Mouse (Mus musculus): ENCODE data around the gene Prrg2. TPM values are rescaled to one million over a fixed set of nuclear protein-coding genes. Genes with fewer than 3 reads are reported as not detected.
A peak's percentile ranks its signal among the peaks of the same experiment; 100 is the strongest.

Gene Prrg2
- polyA plus RNA-seq, 2 experiments: 18.6 to 50.4 TPM

- no peak for TF ChIP-seq POLR2A (IDR thresholded peaks at IDR 0.05; ENCODE audit: borderline replicate concordance, extremely low read depth, insufficient read depth, insufficient read length)
- Histone ChIP-seq H3K9me3 (ENCODE audit: control insufficient read depth, low read length) (no peaks in the 10 kb centered on the region), H3K9ac (ENCODE audit: low read depth, low read length, severe bottlenecking) (peak overlapping the region; percentile 88), H3K36me3 (ENCODE audit: control insufficient read depth, insufficient read depth, low read length) (peaks cover 43% of the 10 kb centered on the region), H3K4me2 (replicated peaks; ENCODE audit: low read depth, low read length, severe bottlenecking) (peak overlapping the region; percentile 85), H3K4me1 (ENCODE audit: control insufficient read depth, insufficient read depth, low read length) (peaks cover 19% of the 10 kb centered on the region), H3K4me3 (replicated peaks; ENCODE audit: low read length) (peak overlapping the region; percentile 74), H3K27ac (replicated peaks; ENCODE audit: low read depth, low read length) (peak overlapping the region; percentile 95), H3K27me3 (ENCODE audit: control insufficient read depth, insufficient read depth, low read length) (no peaks in the 10 kb centered on the region)
- ATAC-seq (ENCODE audit: low FRiP score, low read depth) (no peak), DNase-seq (ENCODE audit: low spot score) (no peak)
- WGBS: 77% methylated on average over 13 of the region's 13 CpGs
These were observed 27.9 kb upstream of the Prrg2 start for GRCm38 (mm10) chr7:45090251-45090977.

GRCm38 (mm10) chr7:45088597-45088996 lies 26.1 kb upstream of the Prrg2 start:
- peaks cover 60% of the 10 kb centered on the region for H3K36me3 ChIP-seq (ENCODE audit: control insufficient read depth, insufficient read depth, low read length)
- ATAC-seq (ENCODE audit: low FRiP score, low read depth) (no peak), DNase-seq (ENCODE audit: low spot score) (no peak)
- no peak overlapping the region for H3K9ac ChIP-seq (ENCODE audit: low read depth, low read length, severe bottlenecking)
- no peak for TF ChIP-seq POLR2A (IDR thresholded peaks at IDR 0.05; ENCODE audit: borderline replicate concordance, extremely low read depth, insufficient read depth, insufficient read length)
- 93% methylated on average over 16 of the region's 17 CpGs for WGBS
- H3K4me1 ChIP-seq (ENCODE audit: control insufficient read depth, insufficient read depth, low read length): peaks cover 13% of the 10 kb centered on the region
- no peak overlapping the region for H3K4me3 ChIP-seq (replicated peaks; ENCODE audit: low read length)
- no peaks in the 10 kb centered on the region for H3K27me3 ChIP-seq (ENCODE audit: control insufficient read depth, insufficient read depth, low read length)
- no peak overlapping the region for H3K27ac ChIP-seq (replicated peaks; ENCODE audit: low read depth, low read length)
- no peak overlapping the region for H3K4me2 ChIP-seq (replicated peaks; ENCODE audit: low read depth, low read length, severe bottlenecking)
- no peaks in the 10 kb centered on the region for H3K9me3 ChIP-seq (ENCODE audit: control insufficient read depth, low read length)

DNA sequence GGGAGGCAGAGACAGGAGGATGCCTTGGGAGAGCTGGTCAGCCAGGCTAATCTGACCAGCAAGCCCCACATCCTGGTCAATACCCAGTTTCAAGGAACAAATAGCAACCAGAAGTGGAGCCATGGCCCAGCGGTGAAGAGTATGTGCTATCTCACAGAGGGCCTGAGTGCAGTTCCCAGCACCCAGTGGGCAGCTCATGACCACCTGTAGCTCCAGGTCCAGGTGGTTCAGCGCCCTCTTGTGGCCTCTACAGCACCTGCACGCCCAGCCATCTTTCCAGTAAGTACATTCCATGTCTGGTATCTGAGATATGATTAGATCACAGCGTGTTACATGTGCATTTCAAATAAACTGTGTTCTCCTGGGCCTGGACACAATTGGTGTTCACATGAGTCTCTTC lies 23.6 kb upstream of the Prrg2 start:
- no peak overlapping the region for H3K4me3 ChIP-seq (replicated peaks; ENCODE audit: low read length)
- peaks cover 75% of the 10 kb centered on the region for H3K36me3 ChIP-seq (ENCODE audit: control insufficient read depth, insufficient read depth, low read length)
- peaks cover 6% of the 10 kb centered on the region for H3K4me1 ChIP-seq (ENCODE audit: control insufficient read depth, insufficient read depth, low read length)
- H3K9me3 ChIP-seq (ENCODE audit: control insufficient read depth, low read length): no peaks in the 10 kb centered on the region
- DNase-seq (ENCODE audit: low spot score): no peak
- ATAC-seq (ENCODE audit: low FRiP score, low read depth): no peak
- H3K9ac ChIP-seq (ENCODE audit: low read depth, low read length, severe bottlenecking): no peak overlapping the region
- no peak for TF ChIP-seq POLR2A (IDR thresholded peaks at IDR 0.05; ENCODE audit: borderline replicate concordance, extremely low read depth, insufficient read depth, insufficient read length)
- 77% methylated on average over 4 of the region's 4 CpGs for WGBS
- no peak overlapping the region for H3K4me2 ChIP-seq (replicated peaks; ENCODE audit: low read depth, low read length, severe bottlenecking)
- H3K27me3 ChIP-seq (ENCODE audit: control insufficient read depth, insufficient read depth, low read length): no peaks in the 10 kb centered on the region
- H3K27ac ChIP-seq (replicated peaks; ENCODE audit: low read depth, low read length): no peak overlapping the region

- ATAC-seq (ENCODE audit: low FRiP score, low read depth): no peak
- H3K36me3 ChIP-seq (ENCODE audit: control insufficient read depth, insufficient read depth, low read length): peaks cover 62% of the 10 kb centered on the region
- 81% methylated on average over 22 of the region's 22 CpGs for WGBS
- no peak overlapping the region for H3K4me2 ChIP-seq (replicated peaks; ENCODE audit: low read depth, low read length, severe bottlenecking)
- H3K4me3 ChIP-seq (replicated peaks; ENCODE audit: low read length): no peak overlapping the region; the same call in 1 of the 2 replicates
- H3K9me3 ChIP-seq (ENCODE audit: control insufficient read depth, low read length): no peaks in the 10 kb centered on the region
- H3K27ac ChIP-seq (replicated peaks; ENCODE audit: low read depth, low read length): no peak overlapping the region
- H3K4me1 ChIP-seq (ENCODE audit: control insufficient read depth, insufficient read depth, low read length): no peaks in the 10 kb centered on the region
- no peak for TF ChIP-seq POLR2A (IDR thresholded peaks at IDR 0.05; ENCODE audit: borderline replicate concordance, extremely low read depth, insufficient read depth, insufficient read length)
- no peak for DNase-seq (ENCODE audit: low spot score)
- H3K27me3 ChIP-seq (ENCODE audit: control insufficient read depth, insufficient read depth, low read length): no peaks in the 10 kb centered on the region
- H3K9ac ChIP-seq (ENCODE audit: low read depth, low read length, severe bottlenecking): no peak overlapping the region
These were observed 20.9 kb upstream of the Prrg2 start for GRCm38 (mm10) chr7:45083300-45083890.

GRCm38 (mm10) chr7:45082401-45083299 lies 20.2 kb upstream of the Prrg2 start:
- Histone ChIP-seq H3K9me3 (ENCODE audit: control insufficient read depth, low read length) (no peaks in the 10 kb centered on the region), H3K27me3 (ENCODE audit: control insufficient read depth, insufficient read depth, low read length) (no peaks in the 10 kb centered on the region), H3K4me1 (ENCODE audit: control insufficient read depth, insufficient read depth, low read length) (no peaks in the 10 kb centered on the region), H3K4me2 (replicated peaks; ENCODE audit: low read depth, low read length, severe bottlenecking) (no peak overlapping the region), H3K4me3 (replicated peaks; ENCODE audit: low read length) (no peak overlapping the region; the same call in 1 of the 2 replicates), H3K36me3 (ENCODE audit: control insufficient read depth, insufficient read depth, low read length) (peaks cover 58% of the 10 kb centered on the region), H3K27ac (replicated peaks; ENCODE audit: low read depth, low read length) (peak overlapping the region; percentile 52), H3K9ac (ENCODE audit: low read depth, low read length, severe bottlenecking) (no peak overlapping the region)
- 68% methylated on average over 25 of the region's 25 CpGs for WGBS
- ATAC-seq (ENCODE audit: low FRiP score, low read depth) (peak; percentile 13; the same call in 1 of the 2 replicates), DNase-seq (ENCODE audit: low spot score) (no peak)
- no peak for TF ChIP-seq POLR2A (IDR thresholded peaks at IDR 0.05; ENCODE audit: borderline replicate concordance, extremely low read depth, insufficient read depth, insufficient read length)

Measured in limb, embryonic 14.5 days (tissue).